Comparison of ENCODE assay signal across 11 mouse cellular contexts in genomic region chr5:113225271-113225670, GRCm38 (mm10). TPM values are rescaled to one million over a fixed set of nuclear protein-coding genes. Genes with fewer than 3 reads are reported as not detected.
DNase-seq lines count a peak whose midpoint lies in the region; ATAC-seq and TF ChIP-seq lines count a peak whose summit lies in the region.
"Had no signal": no experiment of that assay in that cellular context is flagged by ENCODE, and none has a peak within 500 bp of the region (broad histone marks: within the 10 kb centered on the region; RNA-seq: fewer than 3 reads in every experiment).

No protein-coding gene starts in this region.

- 10% methylated on average over 10 of the region's 10 CpGs for WGBS in kidney, postnatal 0 days
- WGBS in kidney, adult 2 months, result 35% methylated on average over 10 of the region's 10 CpGs
- 18% methylated on average over 10 of the region's 10 CpGs for WGBS in midbrain, postnatal 0 days

- no peak overlapping the region for H3K4me3 ChIP-seq in kidney, postnatal 0 days (replicated peaks; ENCODE audit: low read depth, low read length)
- no peak overlapping the region for H3K4me3 ChIP-seq in kidney, adult 2 months (ENCODE audit: insufficient read depth, low read depth, low read length)
- H3K4me3 ChIP-seq in midbrain, postnatal 0 days (ENCODE audit: low read depth, low read length), result no peak overlapping the region
- H3K4me3 ChIP-seq: layer of hippocampus, adult 2 months had no signal

- DNase-seq in kidney, postnatal 0 days (ENCODE audit: low spot score), result peak; percentile 76
- no peak for DNase-seq in kidney, adult 2 months
- DNase-seq in embryo, embryonic 9.5 days (ENCODE audit: extremely low spot score), result peak; percentile 73
- peak; percentile 36 for DNase-seq in heart, postnatal 4 days
- peak; percentile 72 for DNase-seq in midbrain, postnatal 0 days (ENCODE audit: low spot score)
- no peak for DNase-seq in cerebellum, postnatal 14 days
- DNase-seq in thymus, postnatal 25 days, result no peak
- no peak for DNase-seq in right cerebral cortex, postnatal 4 days

- 0 out of 2 replicates have a peak, but pooled peaks cover 8% of the 10 kb centered on the region for H3K4me1 ChIP-seq in kidney, postnatal 0 days (replicated peaks; ENCODE audit: insufficient read depth, low read length)
- peaks cover 4% of the 10 kb centered on the region; the same call in 1 of the 2 replicates for H3K4me1 ChIP-seq in kidney, adult 2 months (ENCODE audit: control insufficient read depth, insufficient read depth, low read length)
- H3K4me1 ChIP-seq in midbrain, postnatal 0 days (ENCODE audit: insufficient read depth, low read length), result no peaks in the 10 kb centered on the region; the same call in none of the 2 replicates

- no peak for ATAC-seq in kidney, postnatal 0 days (replicated peaks; ENCODE audit: low FRiP score, low read depth)
- ATAC-seq in midbrain, postnatal 0 days (ENCODE audit: low FRiP score), result no peak

- TF ChIP-seq CTCF in kidney, postnatal 0 days (IDR thresholded peaks at IDR 0.05; ENCODE audit: low read depth), result no peak
- no peak for TF ChIP-seq CTCF in kidney, adult 2 months (conservative IDR thresholded peaks at IDR 0.05; ENCODE audit: insufficient read depth, insufficient read length, low read depth, low read length)
- no peak for TF ChIP-seq CTCF in midbrain, postnatal 0 days (IDR thresholded peaks at IDR 0.05)

- H3K9me3 ChIP-seq in kidney, postnatal 0 days (replicated peaks; ENCODE audit: low read length), result no peaks in the 10 kb centered on the region
- no peaks in the 10 kb centered on the region for H3K9me3 ChIP-seq in midbrain, postnatal 0 days (ENCODE audit: low read length)

- H3K9ac ChIP-seq in kidney, postnatal 0 days (ENCODE audit: low read depth, low read length), result no peak overlapping the region
- H3K9ac ChIP-seq in midbrain, postnatal 0 days (replicated peaks; ENCODE audit: low read length, poor library complexity, severe bottlenecking), result no peak overlapping the region

- TF ChIP-seq POLR2A in kidney, adult 2 months (IDR thresholded peaks at IDR 0.05; ENCODE audit: low read depth, low read length), result no peak

- H3K27me3 ChIP-seq in kidney, postnatal 0 days (ENCODE audit: insufficient read depth, low read length), result no peaks in the 10 kb centered on the region
- no peaks in the 10 kb centered on the region for H3K27me3 ChIP-seq in kidney, adult 2 months (replicated peaks; ENCODE audit: control insufficient read depth, insufficient read depth, low read length)
- H3K27me3 ChIP-seq in midbrain, postnatal 0 days (ENCODE audit: insufficient read depth, low read length), result no peaks in the 10 kb centered on the region

- H3K4me2 ChIP-seq in kidney, postnatal 0 days (ENCODE audit: low read length), result no peak overlapping the region
- H3K4me2 ChIP-seq in midbrain, postnatal 0 days (ENCODE audit: low read depth, low read length, poor library complexity, severe bottlenecking), result no peak overlapping the region

- H3K27ac ChIP-seq in kidney, postnatal 0 days, result 0 out of 2 replicates have a peak overlapping the region, but pooled peaks have one; percentile 21
- H3K27ac ChIP-seq in kidney, adult 2 months (ENCODE audit: insufficient read depth, low read depth, low read length), result no peak overlapping the region
- peak overlapping the region; percentile 27 for H3K27ac ChIP-seq in midbrain, postnatal 0 days (ENCODE audit: low read depth, low read length)
- H3K27ac ChIP-seq: layer of hippocampus, adult 2 months had no signal

- no peaks in the 10 kb centered on the region for H3K36me3 ChIP-seq in kidney, postnatal 0 days (ENCODE audit: insufficient read depth, low read length)
- no peaks in the 10 kb centered on the region for H3K36me3 ChIP-seq in kidney, adult 2 months (ENCODE audit: control insufficient read depth, insufficient read depth, low read length)
- no peaks in the 10 kb centered on the region for H3K36me3 ChIP-seq in midbrain, postnatal 0 days (ENCODE audit: insufficient read depth, low read length)

RNA-seq across cellular contexts. Expression of gene Tmem211, which starts 1.4 kb away (rescaled TPM):
- 0.12 and 0.22 TPM in 2 replicates for polyA plus RNA-seq in kidney, postnatal 0 days (2015; fragmentation: Nextera tagmentation; extraction: Ambion mirVana)
- not detected in 2 replicates for polyA plus RNA-seq in kidney, adult 2 months (2012; rRNA removed)
- total RNA-seq in heart, postnatal 4 days (2021), result not detected
- total RNA-seq in midbrain, postnatal 0 days (2014; rRNA removed), result not detected in 2 replicates
- not detected in 2 replicates for polyA plus RNA-seq in midbrain, postnatal 0 days (2015; fragmentation: Nextera tagmentation; extraction: Ambion mirVana)
- total RNA-seq: layer of hippocampus, adult 2 months; MEL had no signal
- polyA plus RNA-seq: cortical plate, adult 2 months had no signal

RNA-seq across cellular contexts. Expression of gene 2900026A02Rik, which starts 4.2 kb away (rescaled TPM):
- 4.8 and 5.0 TPM in 2 replicates for polyA plus RNA-seq in kidney, postnatal 0 days (2015; fragmentation: Nextera tagmentation; extraction: Ambion mirVana)
- polyA plus RNA-seq in kidney, adult 2 months (2012; rRNA removed), result 14.3 and 15.0 TPM in 2 replicates
- 10 to 100 TPM; 46.8 to 48.3 TPM for total RNA-seq in heart, postnatal 4 days (2021)
- total RNA-seq in midbrain, postnatal 0 days (2014; rRNA removed), result 11.7 and 11.8 TPM in 2 replicates
- polyA plus RNA-seq in midbrain, postnatal 0 days (2015; fragmentation: Nextera tagmentation; extraction: Ambion mirVana), result 3.3 and 3.8 TPM in 2 replicates
- total RNA-seq: MEL had no signal

Comparison
In these comparisons a context has a peak if more than half of its experiments do, and no peak if none do; other contexts are left out.
1. DNase-seq: peak in kidney, postnatal 0 days (single experiment), embryo, embryonic 9.5 days (single experiment), heart, postnatal 4 days (single experiment) and midbrain, postnatal 0 days (single experiment); none in kidney, adult 2 months (single experiment), cerebellum, postnatal 14 days (0 of 2), thymus, postnatal 25 days (single experiment) and right cerebral cortex, postnatal 4 days (single experiment).